9 mouse cellular contexts compared by ENCODE assay signal in genomic region chr19:58980056-58980440, GRCm38 (mm10). TPM values are rescaled to one million over a fixed set of nuclear protein-coding genes. Genes with fewer than 3 reads are reported as not detected.
A peak's percentile ranks its signal among the peaks of the same experiment; 100 is the strongest.
DNase-seq lines count a peak whose midpoint lies in the region; ATAC-seq and TF ChIP-seq lines count a peak whose summit lies in the region.
"Had no signal": no experiment of that assay in that cellular context is flagged by ENCODE, and none has a peak within 500 bp of the region (broad histone marks: within the 10 kb centered on the region; RNA-seq: fewer than 3 reads in every experiment).

No protein-coding gene starts in this region.

- peak; percentile 18 for DNase-seq in embryonic facial prominence, embryonic 14.5 days (ENCODE audit: low spot score)
- DNase-seq in forebrain, embryonic 11.5 days (ENCODE audit: low spot score): no peak
- no peak for DNase-seq in cerebellum, adult 2 months
- DNase-seq in thymus, adult 18-20 months: no peak
- DNase-seq: thymus, postnatal 14 days had no signal

- no peak overlapping the region for H3K27ac ChIP-seq in kidney, embryonic 16.5 days (ENCODE audit: low read length)
- no peak overlapping the region for H3K27ac ChIP-seq in kidney, embryonic 14.5 days (ENCODE audit: low read depth, low read length)
- no peak overlapping the region for H3K27ac ChIP-seq in embryonic facial prominence, embryonic 14.5 days (replicated peaks; ENCODE audit: low read depth, low read length)
- H3K27ac ChIP-seq in forebrain, embryonic 11.5 days (ENCODE audit: low read depth, low read length): no peak overlapping the region
- H3K27ac ChIP-seq in midbrain, embryonic 15.5 days: no peak overlapping the region
- no peak overlapping the region for H3K27ac ChIP-seq in cerebellum, adult 2 months (ENCODE audit: insufficient read depth, low read length)

- 0 out of 2 replicates have a peak, but pooled peaks cover 4% of the 10 kb centered on the region for H3K4me1 ChIP-seq in kidney, embryonic 16.5 days (ENCODE audit: insufficient read depth, low read length)
- no peaks in the 10 kb centered on the region for H3K4me1 ChIP-seq in kidney, embryonic 14.5 days (ENCODE audit: control insufficient read depth, insufficient read depth, low read length)
- peaks cover 11% of the 10 kb centered on the region for H3K4me1 ChIP-seq in embryonic facial prominence, embryonic 14.5 days (ENCODE audit: control insufficient read depth, insufficient read depth, low read length)
- H3K4me1 ChIP-seq in forebrain, embryonic 11.5 days (replicated peaks; ENCODE audit: control insufficient read depth, insufficient read depth, low read length): peaks cover 15% of the 10 kb centered on the region; the same call in 1 of the 2 replicates
- H3K4me1 ChIP-seq in midbrain, embryonic 15.5 days: peaks cover 24% of the 10 kb centered on the region
- H3K4me1 ChIP-seq in cerebellum, adult 2 months (ENCODE audit: control insufficient read depth, insufficient read depth, low read length): no peaks in the 10 kb centered on the region

- no peak for TF ChIP-seq POLR2A in cerebellum, adult 2 months (IDR thresholded peaks at IDR 0.05; ENCODE audit: borderline replicate concordance, insufficient read depth, low read length)

- H3K9ac ChIP-seq in kidney, embryonic 16.5 days (replicated peaks; ENCODE audit: low read length): no peak overlapping the region
- no peak overlapping the region for H3K9ac ChIP-seq in kidney, embryonic 14.5 days (ENCODE audit: low read depth, low read length)
- H3K9ac ChIP-seq in embryonic facial prominence, embryonic 14.5 days (ENCODE audit: low read depth, low read length): no peak overlapping the region
- H3K9ac ChIP-seq in forebrain, embryonic 11.5 days (ENCODE audit: low read length): no peak overlapping the region
- no peak overlapping the region for H3K9ac ChIP-seq in midbrain, embryonic 15.5 days

- no peaks in the 10 kb centered on the region for H3K9me3 ChIP-seq in kidney, embryonic 16.5 days (ENCODE audit: low read length)
- H3K9me3 ChIP-seq in kidney, embryonic 14.5 days (ENCODE audit: control insufficient read depth, low read length): no peaks in the 10 kb centered on the region
- H3K9me3 ChIP-seq in embryonic facial prominence, embryonic 14.5 days (ENCODE audit: control insufficient read depth, low read length): no peaks in the 10 kb centered on the region
- no peaks in the 10 kb centered on the region for H3K9me3 ChIP-seq in forebrain, embryonic 11.5 days (ENCODE audit: control insufficient read depth, low read length)
- no peaks in the 10 kb centered on the region for H3K9me3 ChIP-seq in midbrain, embryonic 15.5 days

- WGBS in kidney, embryonic 16.5 days: 66% methylated on average over 5 of the region's 5 CpGs
- WGBS in kidney, embryonic 14.5 days: 74% methylated on average over 5 of the region's 5 CpGs
- WGBS in embryonic facial prominence, embryonic 14.5 days: 58% methylated on average over 5 of the region's 5 CpGs
- WGBS in forebrain, embryonic 11.5 days: 27% methylated on average over 5 of the region's 5 CpGs
- 24% methylated on average over 5 of the region's 5 CpGs for WGBS in midbrain, embryonic 15.5 days
- 51% methylated on average over 5 of the region's 5 CpGs for WGBS in cerebellum, adult 2 months

- TF ChIP-seq CTCF in cerebellum, adult 2 months (IDR thresholded peaks at IDR 0.05; ENCODE audit: borderline replicate concordance, insufficient read depth, low read depth, low read length): no peak

- no peaks in the 10 kb centered on the region for H3K27me3 ChIP-seq in kidney, embryonic 16.5 days (ENCODE audit: insufficient read depth, low read length)
- no peaks in the 10 kb centered on the region; the same call in 1 of the 2 replicates for H3K27me3 ChIP-seq in kidney, embryonic 14.5 days (ENCODE audit: control insufficient read depth, insufficient read depth, low read length)
- H3K27me3 ChIP-seq in embryonic facial prominence, embryonic 14.5 days (replicated peaks; ENCODE audit: control insufficient read depth, insufficient read depth, low read length): 0 out of 2 replicates have a peak, but pooled peaks cover 3% of the 10 kb centered on the region
- peaks cover 38% of the 10 kb centered on the region for H3K27me3 ChIP-seq in forebrain, embryonic 11.5 days (ENCODE audit: control insufficient read depth, insufficient read depth, low read length)
- peaks cover 75% of the 10 kb centered on the region for H3K27me3 ChIP-seq in midbrain, embryonic 15.5 days (replicated peaks)
- H3K27me3 ChIP-seq in cerebellum, adult 2 months (ENCODE audit: control insufficient read depth, insufficient read depth, low read length): no peaks in the 10 kb centered on the region

- peak overlapping the region; percentile 9; the same call in 1 of the 2 replicates for H3K4me3 ChIP-seq in kidney, embryonic 16.5 days (ENCODE audit: low read length)
- H3K4me3 ChIP-seq in kidney, embryonic 14.5 days (ENCODE audit: low read length): no peak overlapping the region
- H3K4me3 ChIP-seq in embryonic facial prominence, embryonic 14.5 days (ENCODE audit: low read depth, low read length): peak overlapping the region; percentile 16; the same call in 1 of the 2 replicates
- no peak overlapping the region for H3K4me3 ChIP-seq in forebrain, embryonic 11.5 days (ENCODE audit: low read depth, low read length)
- no peak overlapping the region for H3K4me3 ChIP-seq in midbrain, embryonic 15.5 days
- H3K4me3 ChIP-seq in cerebellum, adult 2 months (replicated peaks; ENCODE audit: insufficient read depth, low read depth, low read length): no peak overlapping the region

- H3K4me2 ChIP-seq in kidney, embryonic 16.5 days (replicated peaks; ENCODE audit: low read depth, low read length): peak overlapping the region; percentile 33
- H3K4me2 ChIP-seq in kidney, embryonic 14.5 days (replicated peaks; ENCODE audit: low read depth, low read length): no peak overlapping the region
- peak overlapping the region; percentile 39 for H3K4me2 ChIP-seq in embryonic facial prominence, embryonic 14.5 days (ENCODE audit: low read depth, low read length)
- H3K4me2 ChIP-seq in forebrain, embryonic 11.5 days (ENCODE audit: low read depth, low read length, severe bottlenecking): peak overlapping the region; percentile 13; the same call in 1 of the 2 replicates
- peak overlapping the region; percentile 23 for H3K4me2 ChIP-seq in midbrain, embryonic 15.5 days

- H3K36me3 ChIP-seq in kidney, embryonic 16.5 days (ENCODE audit: insufficient read depth, low read length): no peaks in the 10 kb centered on the region
- no peaks in the 10 kb centered on the region for H3K36me3 ChIP-seq in kidney, embryonic 14.5 days (ENCODE audit: control insufficient read depth, insufficient read depth, low read length)
- H3K36me3 ChIP-seq in embryonic facial prominence, embryonic 14.5 days (ENCODE audit: control insufficient read depth, insufficient read depth, low read length): no peaks in the 10 kb centered on the region
- H3K36me3 ChIP-seq in forebrain, embryonic 11.5 days (ENCODE audit: control insufficient read depth, insufficient read depth, low read length): no peaks in the 10 kb centered on the region
- H3K36me3 ChIP-seq in midbrain, embryonic 15.5 days (replicated peaks): no peaks in the 10 kb centered on the region

- no peak for ATAC-seq in kidney, embryonic 16.5 days (ENCODE audit: low FRiP score, low TSS enrichment)
- no peak for ATAC-seq in kidney, embryonic 14.5 days (ENCODE audit: low FRiP score, low TSS enrichment)
- no peak for ATAC-seq in embryonic facial prominence, embryonic 14.5 days (ENCODE audit: low read depth)
- ATAC-seq in forebrain, embryonic 11.5 days (replicated peaks; ENCODE audit: low FRiP score): no peak
- ATAC-seq in midbrain, embryonic 15.5 days (replicated peaks): no peak

RNA-seq across cellular contexts. Expression of gene Hspa12a, which starts 36.6 kb away (rescaled TPM):
- polyA plus RNA-seq in kidney, embryonic 16.5 days (2015; fragmentation: Nextera tagmentation; extraction: Ambion mirVana): 18.1 TPM in 2 replicates
- polyA plus RNA-seq in kidney, embryonic 14.5 days (2014; fragmentation: Nextera tagmentation; extraction: Ambion mirVana): 8.1 and 9.5 TPM in 2 replicates
- 5.8 and 7.0 TPM in 2 replicates for polyA plus RNA-seq in embryonic facial prominence, embryonic 14.5 days (2014; fragmentation: Nextera tagmentation; extraction: Ambion mirVana)
- polyA plus RNA-seq in forebrain, embryonic 11.5 days (2014; fragmentation: Nextera tagmentation; extraction: Ambion mirVana): 6.5 and 7.4 TPM in 2 replicates
- 52.6 and 53.0 TPM in 2 replicates for polyA plus RNA-seq in midbrain, embryonic 15.5 days (2015; fragmentation: Nextera tagmentation; extraction: Ambion mirVana)
- 102 and 103 TPM in 2 replicates for polyA plus RNA-seq in cerebellum, adult 2 months (2012; rRNA removed)

RNA-seq across cellular contexts. Expression of gene Eno4, which starts 36.8 kb away (rescaled TPM):
- 0.64 and 0.85 TPM in 2 replicates for polyA plus RNA-seq in kidney, embryonic 16.5 days (2015; fragmentation: Nextera tagmentation; extraction: Ambion mirVana)
- polyA plus RNA-seq in kidney, embryonic 14.5 days (2014; fragmentation: Nextera tagmentation; extraction: Ambion mirVana): 0.54 and 0.70 TPM in 2 replicates
- 1.1 TPM in 2 replicates for polyA plus RNA-seq in embryonic facial prominence, embryonic 14.5 days (2014; fragmentation: Nextera tagmentation; extraction: Ambion mirVana)
- polyA plus RNA-seq in forebrain, embryonic 11.5 days (2014; fragmentation: Nextera tagmentation; extraction: Ambion mirVana): 0.98 and 1.9 TPM in 2 replicates
- polyA plus RNA-seq in midbrain, embryonic 15.5 days (2015; fragmentation: Nextera tagmentation; extraction: Ambion mirVana): 1.2 and 1.3 TPM in 2 replicates
- polyA plus RNA-seq in cerebellum, adult 2 months (2012; rRNA removed): 1.9 and 2.1 TPM in 2 replicates
- polyA plus RNA-seq: small intestine, adult 2 months had no signal

Comparison
In these comparisons a context has a peak if more than half of its experiments do, and no peak if none do; other contexts are left out.
1. H3K4me3 ChIP-seq: peak in kidney, embryonic 16.5 days (single experiment) and embryonic facial prominence, embryonic 14.5 days (single experiment); none in kidney, embryonic 14.5 days (single experiment), forebrain, embryonic 11.5 days (single experiment), midbrain, embryonic 15.5 days (single experiment) and cerebellum, adult 2 months (single experiment).